Mouse (Mus musculus): Measurements from ENCODE around the gene Kifc5b.

GRCm38 (mm10) chr17:26948316-26949050, 31.6 kb downstream of the Kifc5b start:
- TF ChIP-seq CTCF (IDR thresholded peaks at IDR 0.05; ENCODE audit: low read depth) (no peak), EP300 (IDR thresholded peaks at IDR 0.05; ENCODE audit: low read depth) (no peak)

Data from liver, embryonic 14.5 days (tissue).